24 mouse cellular contexts compared by ENCODE assay signal in the genomic region with DNA sequence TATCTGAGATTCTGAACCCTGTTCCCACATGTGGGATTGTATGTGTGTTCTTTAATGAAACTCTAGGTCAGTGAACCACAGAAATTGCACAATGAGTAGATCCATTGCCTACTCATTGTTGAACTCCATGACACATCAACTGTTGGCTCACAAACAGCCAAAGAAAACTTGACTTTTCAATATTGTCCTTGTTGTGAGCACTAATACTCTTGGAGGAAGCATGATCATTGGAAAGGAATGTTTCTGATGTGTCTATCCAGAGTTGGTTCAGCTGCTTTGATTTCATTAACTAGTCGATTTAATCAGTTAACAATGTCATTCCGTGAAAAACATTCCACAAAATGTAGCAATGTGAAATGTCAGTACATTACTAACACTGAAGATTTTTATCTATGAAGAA. TPM values are rescaled to one million over a fixed set of nuclear protein-coding genes. Genes with fewer than 3 reads are reported as not detected.
A peak's percentile ranks its signal among the peaks of the same experiment; 100 is the strongest.
DNase-seq lines count a peak whose midpoint lies in the region; ATAC-seq and TF ChIP-seq lines count a peak whose summit lies in the region.
"Had no signal": no experiment of that assay in that cellular context is flagged by ENCODE, and none has a peak within 500 bp of the region (broad histone marks: within the 10 kb centered on the region; RNA-seq: fewer than 3 reads in every experiment).

No protein-coding gene starts in this region.

- ATAC-seq in liver, embryonic 12.5 days = no peak
- ATAC-seq: activated CD4-positive, CD25-positive, alpha-beta regulatory T cell, adult 4 months; forebrain, embryonic 14.5 days; forebrain, postnatal 0 days; hindbrain, embryonic 16.5 days; intestine, embryonic 15.5 days had no signal

- no peaks in the 10 kb centered on the region for H3K79me2 ChIP-seq in liver, adult 2 months (ENCODE audit: control insufficient read depth, insufficient read depth, low read length)
- H3K79me2 ChIP-seq in C2C12 (ENCODE audit: control insufficient read depth, insufficient read depth) = no peaks in the 10 kb centered on the region

- no peaks in the 10 kb centered on the region for H3K4me1 ChIP-seq in liver, adult 2 months (ENCODE audit: control insufficient read depth, insufficient read depth, low read length)
- H3K4me1 ChIP-seq in liver, embryonic 12.5 days = no peaks in the 10 kb centered on the region
- H3K4me1 ChIP-seq: heart, embryonic 12.5 days; heart, embryonic 15.5 days; hindbrain, embryonic 10.5 days; hindbrain, embryonic 13.5 days; intestine, embryonic 15.5 days had no signal

- WGBS in liver, adult 2 months = 81% methylated on average over 2 of the region's 2 CpGs
- WGBS in liver, embryonic 12.5 days (ENCODE audit: insufficient replicate concordance) = 62% methylated on average over 2 of the region's 2 CpGs

- no peak overlapping the region for H3K27ac ChIP-seq in liver, adult 2 months (replicated peaks; ENCODE audit: insufficient read depth, low read depth, low read length)
- no peak overlapping the region for H3K27ac ChIP-seq in liver, embryonic 12.5 days
- H3K27ac ChIP-seq: heart, embryonic 15.5 days; hindbrain, embryonic 10.5 days; hindbrain, embryonic 13.5 days; intestine, embryonic 15.5 days had no signal

- H3ac ChIP-seq in C2C12 (ENCODE audit: control insufficient read depth, insufficient read length, low read depth) = no peak overlapping the region

- no peaks in the 10 kb centered on the region for H3K36me3 ChIP-seq in liver, adult 2 months (ENCODE audit: control insufficient read depth, insufficient read depth, low read length)
- no peaks in the 10 kb centered on the region for H3K36me3 ChIP-seq in liver, embryonic 12.5 days
- H3K36me3 ChIP-seq in C2C12 (ENCODE audit: control insufficient read depth, insufficient read depth) = no peaks in the 10 kb centered on the region
- H3K36me3 ChIP-seq: heart, embryonic 12.5 days; heart, embryonic 15.5 days; hindbrain, embryonic 10.5 days; hindbrain, embryonic 13.5 days; intestine, embryonic 15.5 days had no signal

- H3K9ac ChIP-seq in liver, adult 2 months (ENCODE audit: low read depth, low read length) = no peak overlapping the region
- no peak overlapping the region for H3K9ac ChIP-seq in liver, embryonic 12.5 days
- H3K9ac ChIP-seq: forebrain, postnatal 0 days; heart, embryonic 12.5 days; heart, embryonic 15.5 days; hindbrain, embryonic 13.5 days; intestine, embryonic 15.5 days had no signal

- no peaks in the 10 kb centered on the region for H3K27me3 ChIP-seq in liver, adult 2 months (ENCODE audit: control insufficient read depth, insufficient read depth, low read length)
- H3K27me3 ChIP-seq in liver, embryonic 12.5 days (replicated peaks) = no peaks in the 10 kb centered on the region
- no peaks in the 10 kb centered on the region for H3K27me3 ChIP-seq in C2C12 (ENCODE audit: control insufficient read depth, insufficient read depth, insufficient read length)
- H3K27me3 ChIP-seq: heart, embryonic 12.5 days; heart, embryonic 15.5 days; hindbrain, embryonic 13.5 days; intestine, embryonic 15.5 days had no signal

- H3K9me3 ChIP-seq in liver, embryonic 12.5 days (replicated peaks) = no peaks in the 10 kb centered on the region
- H3K9me3 ChIP-seq: heart, embryonic 12.5 days; heart, embryonic 15.5 days; hindbrain, embryonic 10.5 days; hindbrain, embryonic 13.5 days; intestine, embryonic 15.5 days had no signal

- H3K4me3 ChIP-seq in liver, adult 2 months (ENCODE audit: insufficient read depth, low read depth, low read length) = no peak overlapping the region
- no peak overlapping the region for H3K4me3 ChIP-seq in liver, embryonic 12.5 days
- no peak overlapping the region for H3K4me3 ChIP-seq in C2C12 (ENCODE audit: insufficient read depth, poor library complexity, severe bottlenecking)
- H3K4me3 ChIP-seq: heart, embryonic 12.5 days; heart, embryonic 15.5 days; hindbrain, embryonic 10.5 days; hindbrain, embryonic 13.5 days; intestine, embryonic 15.5 days had no signal

- DNase-seq in liver, adult 2 months (ENCODE audit: extremely low read depth, low read depth, low spot score) = peak; percentile 44
- DNase-seq in fibroblast of lung, adult 2 months (ENCODE audit: low read depth) = peak; percentile 65
- DNase-seq in frontal cortex, postnatal 36 days (ENCODE audit: low spot score in 2 of 2) = no peak
- DNase-seq in MN1 (ENCODE audit: low spot score) = no peak
- DNase-seq: adrenal gland, adult 8-10 months; adrenal gland, postnatal 25 days; cerebellum, adult 11-12 months; cerebellum, adult 8-10 months; cerebellum, postnatal 14 days; forebrain, postnatal 0 days; gastrocnemius, postnatal 25 days; heart, adult 18-20 months; heart, postnatal 10 days; heart, postnatal 36 days had no signal

- TF ChIP-seq POLR2A in liver, adult 2 months (IDR thresholded peaks at IDR 0.05; ENCODE audit: extremely low read depth, insufficient read depth, low read length) = no peak

- H3K4me2 ChIP-seq in liver, embryonic 12.5 days = no peak overlapping the region
- H3K4me2 ChIP-seq: heart, embryonic 12.5 days; heart, embryonic 15.5 days; hindbrain, embryonic 13.5 days; intestine, embryonic 15.5 days had no signal

- no peaks in the 10 kb centered on the region for H3K79me3 ChIP-seq in C2C12 (ENCODE audit: low read depth)

- no peak for TF ChIP-seq CTCF in liver, adult 2 months (IDR thresholded peaks at IDR 0.05; ENCODE audit: low read depth, low read length)
- TF ChIP-seq CTCF in C2C12 (IDR thresholded peaks at IDR 0.05; ENCODE audit: control insufficient read depth, insufficient read depth, insufficient read length) = no peak

TF ChIP-seq in C2C12, 6 proteins besides CTCF, POLR2A, EP300 and RAD21:
- peak; percentile 27 for TF ChIP-seq CEBPB (IDR thresholded peaks at IDR 0.05; ENCODE audit: low read depth)
- TF ChIP-seq MYOD1 (IDR thresholded peaks at IDR 0.05; ENCODE audit: control insufficient read depth, insufficient read length, low read depth) = peak; percentile 64
- no peak for TF ChIP-seq MYOG (IDR thresholded peaks at IDR 0.05; ENCODE audit: control insufficient read depth, extremely low read depth, insufficient read length)

RNA-seq across cellular contexts. Expression of a gene that starts 44.1 kb away (rescaled TPM):
- 0.09 TPM in 1 of 2 replicates, not detected in the other for total RNA-seq in liver, adult 2 months (2014; rRNA removed)
- not detected in 2 replicates for polyA plus RNA-seq in liver, adult 2 months (2012; rRNA removed)
- polyA plus RNA-seq in liver, embryonic 12.5 days (2016; fragmentation: Nextera tagmentation; extraction: Ambion mirVana) = 0.02 and 0.10 TPM in 2 replicates
- 0.04 TPM for polyA plus RNA-seq in C2C12 (2012; fragmentation: generic; extraction: Trizol)

Comparison
In these comparisons a context has a peak if more than half of its experiments do, and no peak if none do; other contexts are left out.
1. DNase-seq: peak in liver, adult 2 months (single experiment) and fibroblast of lung, adult 2 months (single experiment); none in frontal cortex, postnatal 36 days (0 of 2) and MN1 (single experiment).